Mouse (Mus musculus): Measurements from ENCODE around the gene Fignl1. TPM values are rescaled to one million over a fixed set of nuclear protein-coding genes. Genes with fewer than 3 reads are reported as not detected.

Fignl1 gene
- total and polyA plus RNA-seq, 3 experiments: 34.2 to 59.9 (median 51.2) TPM

- no peak for DNase-seq (ENCODE audit: low read depth, low spot score)
- Histone ChIP-seq H3K9ac (ENCODE audit: control insufficient read depth, low read depth, low read length, poor library complexity, severe bottlenecking) (no peak overlapping the region), H3K36me3 (ENCODE audit: control insufficient read depth in 1 of 2, insufficient read depth in 2 of 2, low read length in 2 of 2) (no peaks in the 10 kb centered on the region), H3K27me3 (ENCODE audit: control insufficient read depth in 1 of 2, insufficient read depth in 2 of 2, low read length in 2 of 2) (no peaks in the 10 kb centered on the region), H3K4me1 (ENCODE audit: control insufficient read depth in 1 of 2, insufficient read depth in 2 of 2, low read length in 2 of 2) (no peaks in the 10 kb centered on the region), H3K9me3 (replicated peaks; ENCODE audit: insufficient read depth, low read length) (no peaks in the 10 kb centered on the region), H3K27ac (ENCODE audit: control insufficient read depth, low read depth, low read length) (no peak overlapping the region), H3K79me2 (ENCODE audit: control insufficient read depth, insufficient read depth, low read length, poor library complexity) (no peaks in the 10 kb centered on the region), H3K4me3 (ENCODE audit: control insufficient read depth in 1 of 2, insufficient read depth in 1 of 2, low read depth in 2 of 2, low read length in 2 of 2) (no peak overlapping the region)
- TF ChIP-seq ZNF384 (IDR thresholded peaks at IDR 0.05; ENCODE audit: low read depth, low read length) (no peak), MXI1 (IDR thresholded peaks at IDR 0.05; ENCODE audit: low read depth, low read length) (no peak), RAD21 (IDR thresholded peaks at IDR 0.05; ENCODE audit: low read depth, low read length) (no peak), HCFC1 (IDR thresholded peaks at IDR 0.05; ENCODE audit: low read depth, low read length) (no peak), POLR2AphosphoS2 (IDR thresholded peaks at IDR 0.05; ENCODE audit: low read length) (no peak), ZMIZ1 (IDR thresholded peaks at IDR 0.05; ENCODE audit: low read depth, low read length) (no peak), NRF1 (IDR thresholded peaks at IDR 0.05; ENCODE audit: insufficient read depth, low read depth, low read length, poor library complexity, severe bottlenecking) (no peak), EP300 (IDR thresholded peaks at IDR 0.05; ENCODE audit: low read depth in 1 of 2, low read length in 2 of 2) (no peak), ELF1 (IDR thresholded peaks at IDR 0.05; ENCODE audit: low read depth, low read length) (no peak), TBP (IDR thresholded peaks at IDR 0.05; ENCODE audit: low read depth, low read length) (no peak), NELFE (IDR thresholded peaks at IDR 0.05; ENCODE audit: low read depth, low read length) (no peak), CHD1 (IDR thresholded peaks at IDR 0.05; ENCODE audit: low read depth, low read length) (no peak), MYC (IDR thresholded peaks at IDR 0.05; ENCODE audit: low read depth, low read length) (no peak), TAL1 (IDR thresholded peaks at IDR 0.05; ENCODE audit: low read length) (no peak), USF2 (IDR thresholded peaks at IDR 0.05; ENCODE audit: borderline replicate concordance in 1 of 2, insufficient read depth in 1 of 2, low read depth in 1 of 2, low read length in 2 of 2) (no peak), E2F4 (IDR thresholded peaks at IDR 0.05; ENCODE audit: borderline replicate concordance, low read depth, low read length) (no peak), ZKSCAN1 (IDR thresholded peaks at IDR 0.05; ENCODE audit: low read depth, low read length) (no peak), POLR2AphosphoS5 (IDR thresholded peaks at IDR 0.05; ENCODE audit: borderline replicate concordance, low read depth, low read length) (no peak)
Observed at GRCm38 (mm10) chr11:11781728-11782127, 27.0 kb downstream of the Fignl1 start.

GRCm38 (mm10) chr11:11778345-11778744 is 30.4 kb downstream of the Fignl1 start:
- H3K79me2 ChIP-seq (ENCODE audit: control insufficient read depth, insufficient read depth, low read length, poor library complexity): no peaks in the 10 kb centered on the region
- DNase-seq (ENCODE audit: low read depth, low spot score): no peak
- H3K9ac ChIP-seq (ENCODE audit: control insufficient read depth, low read depth, low read length, poor library complexity, severe bottlenecking): no peak overlapping the region
- no peak overlapping the region for H3K27ac ChIP-seq (ENCODE audit: control insufficient read depth, low read depth, low read length)
- H3K4me1 ChIP-seq (ENCODE audit: control insufficient read depth in 1 of 2, insufficient read depth in 2 of 2, low read length in 2 of 2): no peaks in the 10 kb centered on the region
- no peaks in the 10 kb centered on the region for H3K36me3 ChIP-seq (ENCODE audit: control insufficient read depth in 1 of 2, insufficient read depth in 2 of 2, low read length in 2 of 2)
- TF ChIP-seq CHD1 (IDR thresholded peaks at IDR 0.05; ENCODE audit: low read depth, low read length) (no peak), POLR2AphosphoS5 (IDR thresholded peaks at IDR 0.05; ENCODE audit: borderline replicate concordance, low read depth, low read length) (no peak), ZKSCAN1 (IDR thresholded peaks at IDR 0.05; ENCODE audit: low read depth, low read length) (no peak), NRF1 (IDR thresholded peaks at IDR 0.05; ENCODE audit: insufficient read depth, low read depth, low read length, poor library complexity, severe bottlenecking) (no peak), GABPA (IDR thresholded peaks at IDR 0.05; ENCODE audit: low read depth, low read length) (no peak), ELF1 (IDR thresholded peaks at IDR 0.05; ENCODE audit: low read depth, low read length) (no peak), ZNF384 (IDR thresholded peaks at IDR 0.05; ENCODE audit: low read depth, low read length) (no peak)
- H3K27me3 ChIP-seq (ENCODE audit: control insufficient read depth in 1 of 2, insufficient read depth in 2 of 2, low read length in 2 of 2): no peaks in the 10 kb centered on the region
- H3K9me3 ChIP-seq (replicated peaks; ENCODE audit: insufficient read depth, low read length): no peaks in the 10 kb centered on the region
- H3K4me3 ChIP-seq (ENCODE audit: control insufficient read depth in 1 of 2, insufficient read depth in 1 of 2, low read depth in 2 of 2, low read length in 2 of 2): no peak overlapping the region
